Mouse (Mus musculus): ENCODE measurements around the gene Hscb. TPM values are rescaled to one million over a fixed set of nuclear protein-coding genes. Genes with fewer than 3 reads are reported as not detected.

The Hscb gene
- polyA plus RNA-seq (2012) = 53.4 and 69.7 TPM in 2 replicates

- TF ChIP-seq GATA1 (IDR thresholded peaks at IDR 0.05; ENCODE audit: low read length) = peak; percentile 39
These were observed at the start of gene Hscb, which contains the start of gene Chek2 for GRCm38 (mm10) chr5:110839678-110840365. Hscb (minus strand) TSS chr5:110839777. Chek2 (plus strand) TSS chr5:110839979.

GRCm38 (mm10) chr5:110888596-110888995, 49.0 kb upstream of the Hscb start:
- no peak for TF ChIP-seq GATA1 (IDR thresholded peaks at IDR 0.05; ENCODE audit: low read length)

- no peak for TF ChIP-seq GATA1 (IDR thresholded peaks at IDR 0.05; ENCODE audit: low read length)
These were observed 40.2 kb upstream of the Hscb start, which contains the start of gene Ttc28 for GRCm38 (mm10) chr5:110879584-110880374. Ttc28 (plus strand) TSS chr5:110879803.

GRCm38 (mm10) chr5:110879042-110879441, 39.5 kb upstream of the Hscb start:
- no peak for TF ChIP-seq GATA1 (IDR thresholded peaks at IDR 0.05; ENCODE audit: low read length)

GRCm38 (mm10) chr5:110877666-110878505, 38.3 kb upstream of the Hscb start:
- TF ChIP-seq GATA1 (IDR thresholded peaks at IDR 0.05; ENCODE audit: low read length) = no peak

- no peak for TF ChIP-seq GATA1 (IDR thresholded peaks at IDR 0.05; ENCODE audit: low read length)
These were observed 35.7 kb upstream of the Hscb start for GRCm38 (mm10) chr5:110875286-110875685.

- TF ChIP-seq GATA1 (IDR thresholded peaks at IDR 0.05; ENCODE audit: low read length) = no peak
These were observed 35.1 kb upstream of the Hscb start for GRCm38 (mm10) chr5:110874711-110875110.

GRCm38 (mm10) chr5:110873160-110873559, 33.6 kb upstream of the Hscb start:
- no peak for TF ChIP-seq GATA1 (IDR thresholded peaks at IDR 0.05; ENCODE audit: low read length)

GRCm38 (mm10) chr5:110869242-110869669, 29.7 kb upstream of the Hscb start:
- TF ChIP-seq GATA1 (IDR thresholded peaks at IDR 0.05; ENCODE audit: low read length) = no peak

GRCm38 (mm10) chr5:110868460-110868859, 28.9 kb upstream of the Hscb start:
- no peak for TF ChIP-seq GATA1 (IDR thresholded peaks at IDR 0.05; ENCODE audit: low read length)

- TF ChIP-seq GATA1 (IDR thresholded peaks at IDR 0.05; ENCODE audit: low read length) = no peak
These were observed 20.9 kb upstream of the Hscb start for GRCm38 (mm10) chr5:110860445-110860844.

GRCm38 (mm10) chr5:110859013-110859650, 19.6 kb upstream of the Hscb start:
- no peak for TF ChIP-seq GATA1 (IDR thresholded peaks at IDR 0.05; ENCODE audit: low read length)

GRCm38 (mm10) chr5:110857091-110857490, 17.5 kb upstream of the Hscb start:
- no peak for TF ChIP-seq GATA1 (IDR thresholded peaks at IDR 0.05; ENCODE audit: low read length)

- TF ChIP-seq GATA1 (IDR thresholded peaks at IDR 0.05; ENCODE audit: low read length) = no peak
These were observed 13.4 kb upstream of the Hscb start for GRCm38 (mm10) chr5:110852990-110853389.

All from G1E-ER4 (cell line).